Mouse (Mus musculus) olfactory bulb, adult 2 months (tissue): Measurements from ENCODE around the gene Shisa7.

Experiments
- CTCF ChIP-seq: fragments of 200-500 bp; IDR thresholded peaks from 2 replicates; pipeline ENCODE4 v1.5.1; 2012; ENCODE audit warnings: low read depth, mild to moderate bottlenecking, low read length, moderate library complexity; ENCODE audit not compliant: insufficient read depth
- POLR2A ChIP-seq: fragments of 200-500 bp; IDR thresholded peaks from 2 replicates; pipeline ENCODE4 v1.6.1; 2012; ENCODE audit warnings: mild to moderate bottlenecking, low read depth, low read length, moderate library complexity; ENCODE audit not compliant: insufficient read depth

- no peak for TF ChIP-seq CTCF
- TF ChIP-seq POLR2A: no peak
Measured at GRCm38 (mm10) chr7:4844917-4845309, 417 bp upstream of the Shisa7 start.
